In genomic region chr3:145293207-145293606, GRCm38 (mm10) we compare ENCODE assay signal across 10 mouse cellular contexts. TPM values are rescaled to one million over a fixed set of nuclear protein-coding genes. Genes with fewer than 3 reads are reported as not detected.
DNase-seq lines count a peak whose midpoint lies in the region; ATAC-seq and TF ChIP-seq lines count a peak whose summit lies in the region.
"Had no signal": no experiment of that assay in that cellular context is flagged by ENCODE, and none has a peak within 500 bp of the region (broad histone marks: within the 10 kb centered on the region; RNA-seq: fewer than 3 reads in every experiment).

No protein-coding gene starts in this region.

- peak overlapping the region; percentile 83 for H3K4me2 ChIP-seq in heart, embryonic 16.5 days (ENCODE audit: low read depth, low read length)
- H3K4me2 ChIP-seq in neural tube, embryonic 15.5 days = peak overlapping the region; percentile 83

- H3K27me3 ChIP-seq in heart, embryonic 16.5 days (ENCODE audit: control insufficient read depth, insufficient read depth, low read length) = peaks cover 10% of the 10 kb centered on the region
- peaks cover 7% of the 10 kb centered on the region; the same call in 1 of the 2 replicates for H3K27me3 ChIP-seq in liver, adult 2 months (ENCODE audit: control insufficient read depth, insufficient read depth, low read length)
- 0 out of 2 replicates have a peak, but pooled peaks cover 6% of the 10 kb centered on the region for H3K27me3 ChIP-seq in neural tube, embryonic 15.5 days (replicated peaks)
- H3K27me3 ChIP-seq: CH12.LX had no signal

- no peaks in the 10 kb centered on the region for H3K9me3 ChIP-seq in heart, embryonic 16.5 days (replicated peaks; ENCODE audit: control insufficient read depth, low read length)
- H3K9me3 ChIP-seq in neural tube, embryonic 15.5 days (replicated peaks) = no peaks in the 10 kb centered on the region

- H3K4me1 ChIP-seq in heart, embryonic 16.5 days (ENCODE audit: control insufficient read depth, insufficient read depth, low read length) = peaks cover 16% of the 10 kb centered on the region
- no peaks in the 10 kb centered on the region for H3K4me1 ChIP-seq in liver, adult 2 months (ENCODE audit: control insufficient read depth, insufficient read depth, low read length)
- H3K4me1 ChIP-seq in neural tube, embryonic 15.5 days = peaks cover 16% of the 10 kb centered on the region

- H3K79me2 ChIP-seq in liver, adult 2 months (ENCODE audit: control insufficient read depth, insufficient read depth, low read length) = no peaks in the 10 kb centered on the region

- DNase-seq in gastrocnemius, postnatal 10 days = peak; percentile 30
- no peak for DNase-seq in gastrocnemius, adult 8-10 months (ENCODE audit: low spot score in 2 of 2)
- DNase-seq in brain, embryonic 14.5 days (ENCODE audit: low read depth) = peak; percentile 49
- DNase-seq in liver, adult 2 months (ENCODE audit: extremely low read depth, low read depth, low spot score) = peak; percentile 16
- no peak for DNase-seq in cerebellum, adult 11-12 months
- no peak for DNase-seq in adipocyte (ENCODE audit: low spot score)

- WGBS in heart, embryonic 16.5 days = under 1% methylated on average over 9 of the region's 9 CpGs
- WGBS in liver, adult 2 months = 8% methylated on average over 9 of the region's 9 CpGs
- 11% methylated on average over 9 of the region's 9 CpGs for WGBS in neural tube, embryonic 15.5 days

- H3K4me3 ChIP-seq in heart, embryonic 16.5 days (ENCODE audit: low read length) = peak overlapping the region; percentile 51
- peak overlapping the region; percentile 50 for H3K4me3 ChIP-seq in liver, adult 2 months (ENCODE audit: insufficient read depth, low read depth, low read length)
- H3K4me3 ChIP-seq in neural tube, embryonic 15.5 days (replicated peaks) = peak overlapping the region; percentile 38

- H3K27ac ChIP-seq in heart, embryonic 16.5 days (ENCODE audit: low read length) = no peak overlapping the region
- H3K27ac ChIP-seq in liver, adult 2 months (replicated peaks; ENCODE audit: insufficient read depth, low read depth, low read length) = peak overlapping the region; percentile 51
- no peak overlapping the region for H3K27ac ChIP-seq in neural tube, embryonic 15.5 days (replicated peaks)

- no peaks in the 10 kb centered on the region for H3K36me3 ChIP-seq in heart, embryonic 16.5 days (ENCODE audit: control insufficient read depth, insufficient read depth)
- H3K36me3 ChIP-seq in liver, adult 2 months (ENCODE audit: control insufficient read depth, insufficient read depth, low read length) = no peaks in the 10 kb centered on the region
- no peaks in the 10 kb centered on the region for H3K36me3 ChIP-seq in neural tube, embryonic 15.5 days

- peak; percentile 67 for ATAC-seq in heart, embryonic 16.5 days (replicated peaks; ENCODE audit: extremely low read depth, insufficient read depth, low FRiP score)
- ATAC-seq in neural tube, embryonic 15.5 days (ENCODE audit: low FRiP score) = peak; percentile 32; the same call in 1 of the 2 replicates

- peak overlapping the region; percentile 60 for H3K9ac ChIP-seq in heart, embryonic 16.5 days (ENCODE audit: low read length)
- H3K9ac ChIP-seq in liver, adult 2 months (ENCODE audit: low read depth, low read length) = peak overlapping the region; percentile 53; the same call in 1 of the 2 replicates
- H3K9ac ChIP-seq in neural tube, embryonic 15.5 days (replicated peaks) = peak overlapping the region; percentile 49

- no peak for TF ChIP-seq POLR2A in brain, embryonic 14.5 days (IDR thresholded peaks at IDR 0.05; ENCODE audit: borderline replicate concordance, extremely low read depth, insufficient read depth, insufficient read length, poor library complexity, severe bottlenecking)
- no peak for TF ChIP-seq POLR2A in liver, adult 2 months (IDR thresholded peaks at IDR 0.05; ENCODE audit: extremely low read depth, insufficient read depth, low read length)

- no peak for TF ChIP-seq CTCF in brain, embryonic 14.5 days (IDR thresholded peaks at IDR 0.05; ENCODE audit: borderline replicate concordance, extremely low read depth, insufficient read depth, insufficient read length)
- no peak for TF ChIP-seq CTCF in liver, adult 2 months (IDR thresholded peaks at IDR 0.05; ENCODE audit: low read depth, low read length)

RNA-seq across cellular contexts. Expression of gene Col24a1, which starts 0.9 kb away (rescaled TPM):
- 1 to 10 TPM; 6.7 to 9.1 TPM for total RNA-seq in gastrocnemius, postnatal 10 days (2021)
- 1 to 10 TPM in 2 of 4 experiments, under 1 TPM in 2; 0.63 to 1.2 (median 0.87) TPM for total RNA-seq in gastrocnemius, adult 8-10 months (2022)
- polyA plus RNA-seq in brain, embryonic 14.5 days (2012; rRNA removed) = 1.6 and 3.5 TPM in 2 replicates
- polyA plus RNA-seq in heart, embryonic 16.5 days (2015; fragmentation: Nextera tagmentation; extraction: Ambion mirVana) = 1.1 and 1.2 TPM in 2 replicates
- total RNA-seq in liver, adult 2 months (2014; rRNA removed) = 0.28 and 0.34 TPM in 2 replicates
- polyA plus RNA-seq in liver, adult 2 months (2012; rRNA removed) = 0.04 and 0.05 TPM in 2 replicates
- polyA plus RNA-seq in neural tube, embryonic 15.5 days (2015; fragmentation: Nextera tagmentation; extraction: Ambion mirVana) = 0.77 and 1.5 TPM in 2 replicates
- total RNA-seq: CH12.LX had no signal
- polyA plus RNA-seq: spleen, adult 2 months had no signal

Comparison
In these comparisons a context has a peak if more than half of its experiments do, and no peak if none do; other contexts are left out.
1. DNase-seq: peak in gastrocnemius, postnatal 10 days (single experiment), brain, embryonic 14.5 days (single experiment) and liver, adult 2 months (single experiment); none in gastrocnemius, adult 8-10 months (0 of 2), cerebellum, adult 11-12 months (single experiment) and adipocyte (single experiment).
2. Peak in every context shown above with its lines, with median percentiles within 50 percentile points of each other: H3K4me3 ChIP-seq and H3K9ac ChIP-seq.